Mouse (Mus musculus) ES-Bruce4 (cell line): ENCODE results near the gene Rnf223.

Experiments used
- EP300 ChIP-seq: IDR thresholded peaks from 2 replicates; pipeline ENCODE4 v1.6.1; 2011; ENCODE audit warnings: low read depth, low read length; ENCODE audit not compliant: insufficient read depth
- POLR2A ChIP-seq: IDR thresholded peaks from one replicate; pipeline ENCODE4 v1.8.1; 2011; ENCODE audit warnings: low read length; ENCODE audit not compliant: insufficient read depth

- TF ChIP-seq EP300 (no peak), POLR2A (no peak)
Measured at GRCm38 (mm10) chr4:156154771-156155170, 24.5 kb downstream of the Rnf223 start.
